Mouse (Mus musculus) C2C12 (cell line): ENCODE results near the gene Gucy1a1.

ENCODE experiments used
- CEBPB ChIP-seq: IDR thresholded peaks from one replicate; pipeline ENCODE4 v1.6.1; 2011; ENCODE audit warnings: low read depth, mild to moderate bottlenecking, control low read depth, moderate library complexity
- CTCF ChIP-seq: IDR thresholded peaks from one replicate; pipeline ENCODE4 v1.5.1; 2011; ENCODE audit not compliant: control insufficient read depth, insufficient read depth, insufficient read length
- MAX ChIP-seq: IDR thresholded peaks from one replicate; pipeline ENCODE4 v1.6.1; 2011; ENCODE audit warnings: mild to moderate bottlenecking, control low read depth
- MYOD1 ChIP-seq: IDR thresholded peaks from one replicate; pipeline ENCODE4 v1.6.1; 2011; ENCODE audit warnings: low read depth; ENCODE audit not compliant: control insufficient read depth, insufficient read length
- MYOG ChIP-seq: IDR thresholded peaks from one replicate; pipeline ENCODE4 v1.6.1; 2011; ENCODE audit not compliant: control insufficient read depth, insufficient read length; ENCODE audit errors: extremely low read depth
- USF1 ChIP-seq: IDR thresholded peaks from one replicate; pipeline ENCODE4 v1.6.1; 2011; ENCODE audit warnings: low read depth, mild to moderate bottlenecking, control low read depth, moderate library complexity

DNA sequence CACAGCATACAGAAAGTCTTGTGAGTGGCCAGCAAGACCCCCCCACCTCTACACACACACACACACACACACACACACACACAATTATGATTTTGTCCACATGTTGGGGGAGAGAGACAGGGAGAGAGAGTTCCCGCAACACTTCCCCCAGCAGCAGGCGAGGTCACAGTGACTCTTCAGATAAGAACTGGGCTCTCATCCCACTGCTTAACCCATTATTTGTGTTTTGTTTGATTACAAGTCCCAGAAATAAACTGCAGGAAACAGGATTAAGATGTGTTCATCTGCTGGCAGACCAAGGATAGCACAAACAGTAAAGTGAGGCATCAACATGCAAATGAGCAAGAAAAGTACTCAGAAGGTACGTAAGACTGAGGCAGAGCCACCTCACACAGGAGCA lies 33.6 kb downstream of the Gucy1a1 start:
- no peak for TF ChIP-seq CTCF
- no peak for TF ChIP-seq MYOD1
- no peak for TF ChIP-seq USF1
- TF ChIP-seq MAX = no peak
- TF ChIP-seq MYOG = no peak
- no peak for TF ChIP-seq CEBPB
